8 mouse cellular contexts compared by ENCODE assay signal in genomic region chr19:7039088-7039720, GRCm38 (mm10). TPM values are rescaled to one million over a fixed set of nuclear protein-coding genes. Genes with fewer than 3 reads are reported as not detected.
DNase-seq lines count a peak whose midpoint lies in the region; ATAC-seq and TF ChIP-seq lines count a peak whose summit lies in the region.

No protein-coding gene starts in this region.

- H3K9ac ChIP-seq in intestine, postnatal 0 days (ENCODE audit: low read depth, low read length) = peak overlapping the region; percentile 87
- peak overlapping the region; percentile 92 for H3K9ac ChIP-seq in limb, embryonic 15.5 days
- peak overlapping the region; percentile 82 for H3K9ac ChIP-seq in midbrain, postnatal 0 days (replicated peaks; ENCODE audit: low read length, poor library complexity, severe bottlenecking)

- peaks cover 11% of the 10 kb centered on the region for H3K36me3 ChIP-seq in intestine, postnatal 0 days (ENCODE audit: control insufficient read depth, insufficient read depth)
- H3K36me3 ChIP-seq in limb, embryonic 15.5 days = peaks cover 14% of the 10 kb centered on the region
- H3K36me3 ChIP-seq in midbrain, postnatal 0 days (ENCODE audit: insufficient read depth, low read length) = no peaks in the 10 kb centered on the region

- WGBS in intestine, postnatal 0 days = 1% methylated on average over 35 of the region's 35 CpGs
- WGBS in limb, embryonic 15.5 days = under 1% methylated on average over 35 of the region's 35 CpGs
- WGBS in midbrain, postnatal 0 days = 2% methylated on average over 33 of the region's 35 CpGs

- H3K4me3 ChIP-seq in intestine, postnatal 0 days (ENCODE audit: low read depth, low read length) = peak overlapping the region; percentile 96
- H3K4me3 ChIP-seq in limb, embryonic 15.5 days = peak overlapping the region; percentile 93
- H3K4me3 ChIP-seq in midbrain, postnatal 0 days (ENCODE audit: low read depth, low read length) = peak overlapping the region; percentile 82

- TF ChIP-seq CTCF in intestine, postnatal 0 days (IDR thresholded peaks at IDR 0.05; ENCODE audit: low read depth) = no peak
- TF ChIP-seq CTCF in midbrain, postnatal 0 days (IDR thresholded peaks at IDR 0.05) = no peak

- peak; percentile 6 for ATAC-seq in intestine, postnatal 0 days
- no peak for ATAC-seq in limb, embryonic 15.5 days (ENCODE audit: insufficient number of reproducible peaks, low FRiP score, low TSS enrichment, low read depth)
- peak; percentile 25 for ATAC-seq in midbrain, postnatal 0 days (ENCODE audit: low FRiP score)

- peak overlapping the region; percentile 87 for H3K4me2 ChIP-seq in intestine, postnatal 0 days (replicated peaks; ENCODE audit: low read depth)
- H3K4me2 ChIP-seq in limb, embryonic 15.5 days = peak overlapping the region; percentile 64
- peak overlapping the region; percentile 62 for H3K4me2 ChIP-seq in midbrain, postnatal 0 days (ENCODE audit: low read depth, low read length, poor library complexity, severe bottlenecking)

- H3K4me1 ChIP-seq in intestine, postnatal 0 days (replicated peaks; ENCODE audit: control insufficient read depth, insufficient read depth, low read length) = 0 out of 2 replicates have a peak, but pooled peaks cover 5% of the 10 kb centered on the region
- peaks cover 21% of the 10 kb centered on the region for H3K4me1 ChIP-seq in limb, embryonic 15.5 days
- H3K4me1 ChIP-seq in midbrain, postnatal 0 days (ENCODE audit: insufficient read depth, low read length) = peaks cover 3% of the 10 kb centered on the region; the same call in 1 of the 2 replicates

- peak overlapping the region; percentile 74 for H3K27ac ChIP-seq in intestine, postnatal 0 days (ENCODE audit: low read depth, low read length)
- peak overlapping the region; percentile 92 for H3K27ac ChIP-seq in limb, embryonic 15.5 days
- H3K27ac ChIP-seq in midbrain, postnatal 0 days (ENCODE audit: low read depth, low read length) = peak overlapping the region; percentile 90

- no peaks in the 10 kb centered on the region for H3K9me3 ChIP-seq in intestine, postnatal 0 days (ENCODE audit: control insufficient read depth)
- no peaks in the 10 kb centered on the region for H3K9me3 ChIP-seq in limb, embryonic 15.5 days
- no peaks in the 10 kb centered on the region for H3K9me3 ChIP-seq in midbrain, postnatal 0 days (ENCODE audit: low read length)

- H3K27me3 ChIP-seq in intestine, postnatal 0 days (replicated peaks; ENCODE audit: control insufficient read depth, insufficient read depth, low read length) = no peaks in the 10 kb centered on the region
- H3K27me3 ChIP-seq in limb, embryonic 15.5 days = no peaks in the 10 kb centered on the region
- H3K27me3 ChIP-seq in midbrain, postnatal 0 days (ENCODE audit: insufficient read depth, low read length) = no peaks in the 10 kb centered on the region

- DNase-seq in 3T3-L1 (ENCODE audit: low read depth, low spot score) = peak; percentile 62
- DNase-seq in Muller cell, postnatal 12 days (ENCODE audit: inconsistent ontology term) = peak; percentile 73
- peak; percentile 57 to 60 for DNase-seq in cerebellum, postnatal 36 days
- DNase-seq in gastrocnemius, postnatal 10 days = peak; percentile 55
- peak; percentile 64 for DNase-seq in midbrain, postnatal 0 days (ENCODE audit: low spot score)
- DNase-seq in testis, postnatal 14 days (ENCODE audit: low spot score) = peak; percentile 79

RNA-seq across cellular contexts. Expression of gene Stip1, which starts 0.6 kb away (rescaled TPM):
- total RNA-seq in gastrocnemius, postnatal 10 days (2021) = 100 to 1,000 TPM in 1 of 2 experiments, 10 to 100 TPM in 1; 98.2 to 100 TPM
- polyA plus RNA-seq in intestine, postnatal 0 days (2015; fragmentation: Nextera tagmentation; extraction: Ambion mirVana) = 46.2 and 47.8 TPM in 2 replicates
- polyA plus RNA-seq in limb, embryonic 15.5 days (2015; fragmentation: Nextera tagmentation; extraction: Ambion mirVana) = 207 and 226 TPM in 2 replicates
- 97.0 and 101 TPM in 2 replicates for total RNA-seq in midbrain, postnatal 0 days (2014; rRNA removed)
- 142 and 147 TPM in 2 replicates for polyA plus RNA-seq in midbrain, postnatal 0 days (2015; fragmentation: Nextera tagmentation; extraction: Ambion mirVana)

RNA-seq across cellular contexts. Expression of gene Macrod1, which starts 17.4 kb away (rescaled TPM):
- 100 to 1,000 TPM; 201 to 216 TPM for total RNA-seq in gastrocnemius, postnatal 10 days (2021)
- 14.4 and 15.1 TPM in 2 replicates for polyA plus RNA-seq in intestine, postnatal 0 days (2015; fragmentation: Nextera tagmentation; extraction: Ambion mirVana)
- 18.2 and 27.2 TPM in 2 replicates for polyA plus RNA-seq in limb, embryonic 15.5 days (2015; fragmentation: Nextera tagmentation; extraction: Ambion mirVana)
- total RNA-seq in midbrain, postnatal 0 days (2014; rRNA removed) = 1.4 and 5.1 TPM in 2 replicates
- polyA plus RNA-seq in midbrain, postnatal 0 days (2015; fragmentation: Nextera tagmentation; extraction: Ambion mirVana) = 5.9 and 6.2 TPM in 2 replicates

RNA-seq across cellular contexts. Expression of gene Fermt3, which starts 19.9 kb away (rescaled TPM):
- 1 to 10 TPM; 1.7 to 4.9 TPM for total RNA-seq in gastrocnemius, postnatal 10 days (2021)
- polyA plus RNA-seq in intestine, postnatal 0 days (2015; fragmentation: Nextera tagmentation; extraction: Ambion mirVana) = 8.9 and 9.3 TPM in 2 replicates
- polyA plus RNA-seq in limb, embryonic 15.5 days (2015; fragmentation: Nextera tagmentation; extraction: Ambion mirVana) = 13.1 TPM in 2 replicates
- total RNA-seq in midbrain, postnatal 0 days (2014; rRNA removed) = 5.6 and 6.2 TPM in 2 replicates
- 3.0 and 3.4 TPM in 2 replicates for polyA plus RNA-seq in midbrain, postnatal 0 days (2015; fragmentation: Nextera tagmentation; extraction: Ambion mirVana)

RNA-seq across cellular contexts. Expression of gene Trpt1, which starts 43.3 kb away (rescaled TPM):
- 10 to 100 TPM; 19.1 to 20.8 TPM for total RNA-seq in gastrocnemius, postnatal 10 days (2021)
- polyA plus RNA-seq in intestine, postnatal 0 days (2015; fragmentation: Nextera tagmentation; extraction: Ambion mirVana) = 7.6 and 10.2 TPM in 2 replicates
- polyA plus RNA-seq in limb, embryonic 15.5 days (2015; fragmentation: Nextera tagmentation; extraction: Ambion mirVana) = 11.9 and 12.2 TPM in 2 replicates
- 19.6 and 28.1 TPM in 2 replicates for total RNA-seq in midbrain, postnatal 0 days (2014; rRNA removed)
- 19.8 and 23.4 TPM in 2 replicates for polyA plus RNA-seq in midbrain, postnatal 0 days (2015; fragmentation: Nextera tagmentation; extraction: Ambion mirVana)

RNA-seq across cellular contexts. Expression of gene Nudt22, which starts 43.3 kb away (rescaled TPM):
- total RNA-seq in gastrocnemius, postnatal 10 days (2021) = 10 to 100 TPM; 16.6 to 21.4 TPM
- polyA plus RNA-seq in intestine, postnatal 0 days (2015; fragmentation: Nextera tagmentation; extraction: Ambion mirVana) = 50.4 and 51.9 TPM in 2 replicates
- polyA plus RNA-seq in limb, embryonic 15.5 days (2015; fragmentation: Nextera tagmentation; extraction: Ambion mirVana) = 21.7 and 24.1 TPM in 2 replicates
- 12.8 and 19.6 TPM in 2 replicates for total RNA-seq in midbrain, postnatal 0 days (2014; rRNA removed)
- 17.8 and 22.0 TPM in 2 replicates for polyA plus RNA-seq in midbrain, postnatal 0 days (2015; fragmentation: Nextera tagmentation; extraction: Ambion mirVana)
